In genomic region chr11:57949067-57949466, GRCm38 (mm10) we compare ENCODE assay signal across 26 mouse cellular contexts.
"Had no signal": no experiment of that assay in that cellular context is flagged by ENCODE, and none has a peak within 500 bp of the region (broad histone marks: within the 10 kb centered on the region; RNA-seq: fewer than 3 reads in every experiment).

No protein-coding gene starts in this region.

- H3K4me1 ChIP-seq: heart, embryonic 10.5 days; heart, embryonic 12.5 days; hindbrain, embryonic 12.5 days; intestine, embryonic 15.5 days; limb, embryonic 12.5 days had no signal

- ATAC-seq: hindbrain, embryonic 16.5 days; inflammation-experienced regulatory T-cells, adult 6 months; intestine, embryonic 15.5 days; intestine, postnatal 0 days had no signal

- H3K4me2 ChIP-seq: heart, embryonic 12.5 days; hindbrain, embryonic 12.5 days; hindbrain, embryonic 14.5 days; intestine, embryonic 15.5 days; limb, embryonic 12.5 days; liver, embryonic 11.5 days had no signal

- H3K4me3 ChIP-seq: heart, embryonic 10.5 days; heart, embryonic 12.5 days; hindbrain, embryonic 10.5 days; hindbrain, embryonic 12.5 days; intestine, embryonic 15.5 days; left cerebral cortex, adult 2 months; limb, embryonic 10.5 days; limb, embryonic 12.5 days had no signal

- H3K9me3 ChIP-seq: heart, embryonic 10.5 days; heart, embryonic 12.5 days; hindbrain, embryonic 10.5 days; hindbrain, embryonic 12.5 days; intestine, embryonic 15.5 days; limb, embryonic 10.5 days; limb, embryonic 12.5 days had no signal

- DNase-seq: gastrocnemius, postnatal 14 days; gastrocnemius, postnatal 36 days; heart, adult 18-20 months; heart, postnatal 10 days; heart, postnatal 4 days; kidney, adult 18-20 months; kidney, adult 8-10 months; kidney, postnatal 10 days; kidney, postnatal 25 days; kidney, postnatal 4 days; liver; lung, adult 18-20 months had no signal

- H3K27ac ChIP-seq: heart, embryonic 10.5 days; hindbrain, embryonic 10.5 days; hindbrain, embryonic 12.5 days; hindbrain, embryonic 14.5 days; intestine, embryonic 15.5 days; left cerebral cortex, adult 2 months; limb, embryonic 10.5 days; limb, embryonic 12.5 days; liver, embryonic 14.5 days had no signal

- H3K27me3 ChIP-seq: heart, embryonic 12.5 days; hindbrain, embryonic 12.5 days; intestine, embryonic 15.5 days; limb, embryonic 12.5 days had no signal

- H3K36me3 ChIP-seq: heart, embryonic 10.5 days; heart, embryonic 12.5 days; hindbrain, embryonic 10.5 days; hindbrain, embryonic 12.5 days; intestine, embryonic 15.5 days; limb, embryonic 10.5 days; limb, embryonic 12.5 days had no signal

- H3K9ac ChIP-seq: heart, embryonic 12.5 days; hindbrain, embryonic 12.5 days; hindbrain, embryonic 14.5 days; intestine, embryonic 15.5 days; limb, embryonic 12.5 days; liver, embryonic 14.5 days had no signal
